13 mouse cellular contexts compared by ENCODE assay signal in genomic region chr4:32916689-32917385, GRCm38 (mm10). TPM values are rescaled to one million over a fixed set of nuclear protein-coding genes. Genes with fewer than 3 reads are reported as not detected.
DNase-seq lines count a peak whose midpoint lies in the region; ATAC-seq and TF ChIP-seq lines count a peak whose summit lies in the region.
"Had no signal": no experiment of that assay in that cellular context is flagged by ENCODE, and none has a peak within 500 bp of the region (broad histone marks: within the 10 kb centered on the region; RNA-seq: fewer than 3 reads in every experiment).

No protein-coding gene starts in this region.

- H3K36me3 ChIP-seq in lung, embryonic 14.5 days (ENCODE audit: insufficient read depth), result no peaks in the 10 kb centered on the region
- no peaks in the 10 kb centered on the region for H3K36me3 ChIP-seq in embryonic facial prominence, embryonic 14.5 days (ENCODE audit: control insufficient read depth, insufficient read depth, low read length)
- no peaks in the 10 kb centered on the region for H3K36me3 ChIP-seq in kidney, embryonic 16.5 days (ENCODE audit: insufficient read depth, low read length)
- H3K36me3 ChIP-seq in midbrain, embryonic 15.5 days (replicated peaks), result no peaks in the 10 kb centered on the region

- no peaks in the 10 kb centered on the region for H3K9me3 ChIP-seq in lung, embryonic 14.5 days (ENCODE audit: low read depth, low read length)
- no peaks in the 10 kb centered on the region for H3K9me3 ChIP-seq in embryonic facial prominence, embryonic 14.5 days (ENCODE audit: control insufficient read depth, low read length)
- no peaks in the 10 kb centered on the region for H3K9me3 ChIP-seq in kidney, embryonic 16.5 days (ENCODE audit: low read length)
- no peaks in the 10 kb centered on the region for H3K9me3 ChIP-seq in midbrain, embryonic 15.5 days

- TF ChIP-seq CTCF in lung, embryonic 14.5 days (IDR thresholded peaks at IDR 0.05; ENCODE audit: low read depth), result no peak
- TF ChIP-seq CTCF in layer of hippocampus, adult 2 months (conservative IDR thresholded peaks at IDR 0.05), result no peak

- H3K27me3 ChIP-seq in lung, embryonic 14.5 days (ENCODE audit: insufficient read depth, low read length), result no peaks in the 10 kb centered on the region
- H3K27me3 ChIP-seq in embryonic facial prominence, embryonic 14.5 days (replicated peaks; ENCODE audit: control insufficient read depth, insufficient read depth, low read length), result no peaks in the 10 kb centered on the region
- H3K27me3 ChIP-seq in kidney, embryonic 16.5 days (ENCODE audit: insufficient read depth, low read length), result no peaks in the 10 kb centered on the region
- no peaks in the 10 kb centered on the region for H3K27me3 ChIP-seq in midbrain, embryonic 15.5 days (replicated peaks)
- H3K27me3 ChIP-seq: CH12.LX had no signal

- intact Hi-C loops in left cerebral cortex, postnatal 25 days (cut with DNase I), result no loop called here

- no peak for DNase-seq in lung, embryonic 14.5 days
- no peak for DNase-seq in lung, postnatal 10 days
- DNase-seq in embryonic facial prominence, embryonic 14.5 days (ENCODE audit: low spot score), result no peak
- DNase-seq in left cerebral cortex, postnatal 25 days (ENCODE audit: low spot score in 2 of 2), result no peak
- DNase-seq in cerebellum, adult 11-12 months, result no peak
- no peak for DNase-seq in layer of hippocampus, adult 2 months (ENCODE audit: low spot score in 2 of 2)
- DNase-seq: cerebellum, postnatal 14 days; right cerebral cortex, postnatal 14 days; thymus, postnatal 4 days had no signal

- H3K4me2 ChIP-seq in lung, embryonic 14.5 days, result no peak overlapping the region
- no peak overlapping the region for H3K4me2 ChIP-seq in embryonic facial prominence, embryonic 14.5 days (ENCODE audit: low read depth, low read length)
- no peak overlapping the region for H3K4me2 ChIP-seq in kidney, embryonic 16.5 days (replicated peaks; ENCODE audit: low read depth, low read length)
- no peak overlapping the region for H3K4me2 ChIP-seq in midbrain, embryonic 15.5 days

- H3K4me1 ChIP-seq in lung, embryonic 14.5 days (ENCODE audit: insufficient read depth), result 0 out of 2 replicates have a peak, but pooled peaks cover 9% of the 10 kb centered on the region
- H3K4me1 ChIP-seq in embryonic facial prominence, embryonic 14.5 days (ENCODE audit: control insufficient read depth, insufficient read depth, low read length), result no peaks in the 10 kb centered on the region
- H3K4me1 ChIP-seq in kidney, embryonic 16.5 days (ENCODE audit: insufficient read depth, low read length), result peaks cover 18% of the 10 kb centered on the region
- H3K4me1 ChIP-seq in midbrain, embryonic 15.5 days, result peaks cover 32% of the 10 kb centered on the region

- H3K4me3 ChIP-seq in lung, embryonic 14.5 days (ENCODE audit: low read depth, low read length), result no peak overlapping the region
- no peak overlapping the region for H3K4me3 ChIP-seq in embryonic facial prominence, embryonic 14.5 days (ENCODE audit: low read depth, low read length)
- no peak overlapping the region for H3K4me3 ChIP-seq in kidney, embryonic 16.5 days (ENCODE audit: low read length)
- no peak overlapping the region for H3K4me3 ChIP-seq in midbrain, embryonic 15.5 days
- H3K4me3 ChIP-seq in layer of hippocampus, adult 2 months, result no peak overlapping the region
- H3K4me3 ChIP-seq: myocyte had no signal

- ATAC-seq in lung, embryonic 14.5 days (ENCODE audit: insufficient read depth), result peak; percentile 48; the same call in 1 of the 2 replicates
- ATAC-seq in embryonic facial prominence, embryonic 14.5 days (ENCODE audit: low read depth), result peak; percentile 51; the same call in 1 of the 2 replicates
- ATAC-seq in kidney, embryonic 16.5 days (ENCODE audit: low FRiP score, low TSS enrichment), result peak; percentile 46; the same call in 1 of the 2 replicates
- no peak for ATAC-seq in midbrain, embryonic 15.5 days (replicated peaks)

- WGBS in lung, embryonic 14.5 days, result 40% methylated on average over 6 of the region's 6 CpGs
- WGBS in embryonic facial prominence, embryonic 14.5 days, result 53% methylated on average over 6 of the region's 6 CpGs
- WGBS in kidney, embryonic 16.5 days, result 50% methylated on average over 6 of the region's 6 CpGs
- WGBS in midbrain, embryonic 15.5 days, result 56% methylated on average over 6 of the region's 6 CpGs

- no peak overlapping the region for H3K9ac ChIP-seq in lung, embryonic 14.5 days
- no peak overlapping the region for H3K9ac ChIP-seq in embryonic facial prominence, embryonic 14.5 days (ENCODE audit: low read depth, low read length)
- H3K9ac ChIP-seq in kidney, embryonic 16.5 days (replicated peaks; ENCODE audit: low read length), result no peak overlapping the region
- H3K9ac ChIP-seq in midbrain, embryonic 15.5 days, result no peak overlapping the region

- no peak overlapping the region for H3K27ac ChIP-seq in lung, embryonic 14.5 days (ENCODE audit: low read depth)
- no peak overlapping the region for H3K27ac ChIP-seq in embryonic facial prominence, embryonic 14.5 days (replicated peaks; ENCODE audit: low read depth, low read length)
- peak overlapping the region; percentile 52 for H3K27ac ChIP-seq in kidney, embryonic 16.5 days (ENCODE audit: low read length)
- 0 out of 2 replicates have a peak overlapping the region, but pooled peaks have one; percentile 45 for H3K27ac ChIP-seq in midbrain, embryonic 15.5 days
- no peak overlapping the region for H3K27ac ChIP-seq in layer of hippocampus, adult 2 months

RNA-seq across cellular contexts. Expression of gene Ankrd6, which starts 33.8 kb away (rescaled TPM):
- 4.0 and 4.7 TPM in 2 replicates for polyA plus RNA-seq in lung, embryonic 14.5 days (2014; fragmentation: Nextera tagmentation; extraction: Ambion mirVana)
- polyA plus RNA-seq in embryonic facial prominence, embryonic 14.5 days (2014; fragmentation: Nextera tagmentation; extraction: Ambion mirVana), result 11.0 and 11.2 TPM in 2 replicates
- 13.8 and 15.4 TPM in 2 replicates for polyA plus RNA-seq in kidney, embryonic 16.5 days (2015; fragmentation: Nextera tagmentation; extraction: Ambion mirVana)
- 32.2 and 32.4 TPM in 2 replicates for polyA plus RNA-seq in midbrain, embryonic 15.5 days (2015; fragmentation: Nextera tagmentation; extraction: Ambion mirVana)
- 10 to 100 TPM; 43.3 to 51.8 TPM for total RNA-seq in left cerebral cortex, postnatal 25 days (2021)
- total RNA-seq in layer of hippocampus, adult 2 months (2021), result 10 to 100 TPM; 39.6 TPM

Comparison
In these comparisons a context has a peak if more than half of its experiments do, and no peak if none do; other contexts are left out.
1. H3K27ac ChIP-seq: peak in kidney, embryonic 16.5 days (single experiment) and midbrain, embryonic 15.5 days (single experiment); none in lung, embryonic 14.5 days (single experiment), embryonic facial prominence, embryonic 14.5 days (single experiment) and layer of hippocampus, adult 2 months (single experiment).